Mouse (Mus musculus) heart, embryonic 10.5 days (tissue): ENCODE data around the gene Bnip3. TPM values are rescaled to one million over a fixed set of nuclear protein-coding genes. Genes with fewer than 3 reads are reported as not detected.

ENCODE experiments used
- DNase-seq: peaks from one replicate; pipeline ENCODE4 v3.0.0-alpha.2; 2017; ENCODE audit warnings: low spot score
- H3K27ac ChIP-seq: fragments of 300-500 bp; sonication (generic); 2 replicates; pipeline ENCODE4 v1.5.1; 2016; ENCODE audit warnings: mild to moderate bottlenecking
- H3K27me3 ChIP-seq: fragments of 300-500 bp; sonication (generic); 2 replicates; pipeline ENCODE4 v1.6.1; 2016; ENCODE audit warnings: mild to moderate bottlenecking; ENCODE audit not compliant: poor library complexity, insufficient read depth, severe bottlenecking
- H3K36me3 ChIP-seq: fragments of 300-500 bp; sonication (generic); 2 replicates; pipeline ENCODE4 v1.6.1; 2016; ENCODE audit warnings: mild to moderate bottlenecking, moderate library complexity
- H3K4me1 ChIP-seq: fragments of 300-500 bp; sonication (generic); 2 replicates; pipeline ENCODE4 v1.6.1; 2016; ENCODE audit warnings: mild to moderate bottlenecking
- H3K4me3 ChIP-seq: fragments of 300-500 bp; sonication (generic); 2 replicates; pipeline ENCODE4 v1.5.1; 2016; ENCODE audit warnings: mild to moderate bottlenecking, moderate library complexity
- H3K9me3 ChIP-seq: fragments of 300-500 bp; sonication (generic); 2 replicates; pipeline ENCODE4 v1.6.1; 2016; ENCODE audit warnings: mild to moderate bottlenecking, moderate library complexity
- WGBS: fragments of 180-500 bp; shearing (Covaris S2); methylation state at CpG from one replicate; pipeline ENCODE4 v1.1.7; 2016; 5-methylcytosine and 5-hydroxymethylcytosine counted together
- polyA plus RNA-seq: library from polyadenylated mRNA; unstranded; fragments of >200 nt; fragmentation: Nextera tagmentation; extraction: Ambion mirVana; gene quantifications from 2 replicates; pipeline ENCODE4 v1.2.1, GENCODE M21; 2016

The Bnip3 gene
- 273 and 300 TPM in 2 replicates for polyA plus RNA-seq

DNA sequence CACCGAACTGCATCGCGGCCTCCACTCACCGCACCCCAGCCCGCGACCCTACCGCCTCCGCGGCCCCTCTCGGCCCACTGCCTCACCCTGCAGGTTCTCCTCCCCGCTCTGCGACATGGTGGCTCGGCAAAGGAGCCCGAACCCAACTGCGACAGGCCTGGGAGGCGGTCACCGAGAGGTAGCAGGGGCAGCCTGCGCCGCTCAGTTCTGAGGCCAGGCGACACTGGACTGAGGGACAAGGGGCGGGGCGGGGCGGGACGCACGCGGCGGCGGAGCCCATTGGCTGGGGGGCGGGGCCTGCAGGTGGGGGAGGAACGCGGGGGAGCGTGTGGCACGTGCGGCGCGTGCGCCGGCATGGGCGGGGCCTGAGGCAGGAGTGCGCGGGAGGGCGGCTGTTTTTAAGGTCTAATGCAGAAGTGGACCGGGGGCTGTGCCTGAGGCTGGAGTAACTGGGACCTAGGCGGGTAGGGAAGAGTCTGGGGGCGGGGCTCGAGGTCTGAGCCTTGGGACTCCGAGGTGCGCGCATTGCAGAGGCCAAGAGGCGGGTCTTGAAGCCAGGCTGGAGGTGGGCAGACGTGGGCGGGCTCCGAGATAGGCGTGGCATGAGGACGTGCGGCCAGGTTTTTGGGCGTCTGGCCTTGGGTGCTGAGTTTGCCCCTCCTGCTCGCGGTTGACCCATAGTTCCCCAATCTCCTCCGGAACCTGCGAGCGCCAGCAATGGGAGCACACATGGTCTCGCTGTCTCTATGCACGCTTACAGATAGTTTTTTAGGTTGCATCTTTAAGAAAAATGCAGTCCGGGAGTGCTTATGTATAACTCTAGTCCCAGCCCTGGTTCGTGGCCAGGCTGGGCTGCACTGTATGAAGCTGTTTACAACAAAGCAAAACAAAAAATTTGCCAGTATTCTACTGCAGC lies at the start of gene Bnip3:
Bnip3 (minus strand) TSS at position 243 of the 916 bp plus-strand sequence.
- Histone ChIP-seq H3K27ac (peak within 1 kb of the TSS; percentile 97), H3K9me3 (no peaks in the 10 kb centered on the region), H3K4me1 (peaks cover 38% of the 10 kb centered on the region), H3K36me3 (0 out of 2 replicates have a peak, but pooled peaks cover 6% of the 10 kb centered on the region), H3K27me3 (no peaks in the 10 kb centered on the region), H3K4me3 (peak within 1 kb of the TSS; percentile 92)
- peak; percentile 98 for DNase-seq
- WGBS, result under 1% methylated on average over 65 of the region's 66 CpGs

DNA sequence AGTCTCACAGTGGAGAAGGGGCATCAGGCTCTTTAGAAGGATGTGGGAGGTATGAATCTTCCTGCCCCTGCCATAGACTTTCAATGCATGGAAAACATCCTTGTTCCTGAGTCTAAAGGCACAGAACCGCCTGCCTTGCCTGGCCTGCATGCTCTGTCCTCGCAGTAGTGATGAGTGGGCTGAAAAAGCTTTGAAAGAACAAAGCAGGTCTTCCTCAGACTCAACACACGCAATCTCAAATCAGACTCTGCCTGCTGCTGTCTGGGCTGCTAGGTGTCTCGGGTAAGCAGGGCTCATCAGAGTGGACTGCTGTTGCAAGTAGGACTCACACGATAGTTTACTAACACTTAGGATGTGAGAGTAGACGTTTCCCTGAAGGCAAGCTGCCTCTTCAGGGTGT lies 47.8 kb upstream of the Bnip3 start:
- DNase-seq, result no peak
- H3K4me1 ChIP-seq, result no peaks in the 10 kb centered on the region
- no peak overlapping the region for H3K4me3 ChIP-seq

DNA sequence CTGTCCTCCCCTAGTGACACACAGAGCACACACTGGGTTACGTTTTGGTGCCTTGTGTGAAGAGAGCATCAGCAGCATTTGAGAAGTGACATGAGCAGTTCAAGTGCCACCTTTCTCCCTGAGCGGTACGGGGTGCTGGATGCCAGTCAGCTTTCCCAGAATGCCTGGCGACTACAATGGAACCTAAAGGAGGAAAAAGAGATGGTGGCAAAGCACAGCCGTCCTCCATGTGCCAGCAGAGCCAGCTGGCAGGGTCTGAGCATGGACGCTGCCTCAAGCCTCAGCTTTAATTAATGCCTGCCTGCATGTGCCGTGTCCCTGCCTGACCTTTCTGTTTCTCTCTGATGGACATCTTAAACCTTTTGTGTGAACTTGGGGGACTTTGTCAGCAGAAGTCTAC lies 46.5 kb upstream of the Bnip3 start:
- no peaks in the 10 kb centered on the region for H3K36me3 ChIP-seq
- H3K4me3 ChIP-seq, result no peak overlapping the region

More for the DNA sequence above, 47.8 kb upstream of the Bnip3 start:
- 66% methylated on average over 6 of the region's 6 CpGs for WGBS
- Histone ChIP-seq H3K27ac (no peak overlapping the region), H3K9me3 (no peaks in the 10 kb centered on the region), H3K27me3 (no peaks in the 10 kb centered on the region), H3K36me3 (no peaks in the 10 kb centered on the region)

DNA sequence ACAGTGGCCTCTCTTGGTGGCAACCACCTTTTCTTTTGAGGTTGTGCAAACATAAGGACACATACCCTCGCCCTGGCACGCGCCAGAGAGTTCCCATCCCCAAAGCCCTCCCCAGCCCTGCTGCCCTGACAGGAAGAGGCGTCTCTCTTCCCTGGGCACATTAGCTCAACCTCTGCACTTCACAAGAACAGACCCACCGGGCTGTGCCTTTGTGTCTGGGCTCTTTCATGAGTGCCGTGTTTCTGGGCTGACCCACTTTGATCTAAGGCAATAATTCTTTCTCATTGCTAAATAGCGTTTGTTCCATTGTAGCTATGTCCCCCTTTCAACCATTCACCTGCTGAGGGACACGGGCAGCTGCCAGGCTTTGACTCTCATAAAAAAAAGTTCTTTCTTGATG lies 39.0 kb upstream of the Bnip3 start:
- DNase-seq, result no peak
- Histone ChIP-seq H3K4me1 (no peaks in the 10 kb centered on the region), H3K27ac (no peak overlapping the region), H3K9me3 (no peaks in the 10 kb centered on the region), H3K27me3 (peaks cover 17% of the 10 kb centered on the region), H3K4me3 (no peak overlapping the region), H3K36me3 (no peaks in the 10 kb centered on the region)
- WGBS, result 71% methylated on average over 8 of the region's 8 CpGs

More for the DNA sequence above, 46.5 kb upstream of the Bnip3 start:
- no peaks in the 10 kb centered on the region for H3K4me1 ChIP-seq
- 80% methylated on average over 7 of the region's 7 CpGs for WGBS
- no peak for DNase-seq
- H3K27ac ChIP-seq, result no peak overlapping the region
- no peaks in the 10 kb centered on the region for H3K9me3 ChIP-seq
- no peaks in the 10 kb centered on the region for H3K27me3 ChIP-seq

DNA sequence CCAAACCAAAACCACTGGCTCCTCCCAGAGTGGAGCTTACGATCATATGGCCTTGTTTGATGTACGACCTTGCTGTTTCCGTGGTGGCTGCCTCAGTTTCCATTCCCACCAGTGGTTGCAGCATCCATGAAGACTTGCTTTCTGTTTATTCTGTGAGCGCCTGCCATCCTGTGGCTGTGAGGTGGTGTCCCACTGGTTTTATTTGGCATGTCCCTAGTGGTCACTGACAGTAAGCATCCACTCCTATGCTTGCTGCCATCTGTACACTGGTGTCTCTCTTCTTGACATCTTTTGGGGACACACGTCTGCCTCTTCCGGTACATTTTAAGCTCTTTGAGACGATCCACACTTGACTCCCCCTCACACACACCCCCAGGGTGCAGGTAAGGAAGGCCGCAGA lies 38.4 kb upstream of the Bnip3 start:
- Histone ChIP-seq H3K36me3 (no peaks in the 10 kb centered on the region), H3K4me3 (no peak overlapping the region), H3K4me1 (no peaks in the 10 kb centered on the region), H3K27me3 (peaks cover 23% of the 10 kb centered on the region), H3K27ac (no peak overlapping the region), H3K9me3 (no peaks in the 10 kb centered on the region)
- DNase-seq, result no peak
- WGBS, result 81% methylated on average over 8 of the region's 8 CpGs

DNA sequence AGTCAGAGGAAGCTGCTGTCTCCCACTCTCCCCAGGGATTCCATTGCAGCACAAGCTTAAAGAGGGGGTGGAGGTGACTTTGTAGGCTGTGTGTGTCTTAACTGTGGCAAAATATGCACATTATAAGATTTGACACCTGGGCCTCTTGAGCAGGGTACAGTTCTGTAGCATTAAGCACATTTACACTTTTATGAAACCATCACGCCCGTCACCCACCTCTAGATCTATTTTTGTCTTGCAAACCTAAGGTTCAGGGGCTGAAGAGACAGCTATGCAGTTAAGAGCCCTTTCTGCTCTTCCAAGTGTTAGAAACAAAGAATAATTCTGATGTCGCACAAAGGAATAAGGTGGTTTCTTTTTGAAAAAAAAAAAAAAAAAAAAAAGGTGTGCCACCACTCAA lies 36.3 kb upstream of the Bnip3 start:
- WGBS, result 35% methylated on average over 3 of the region's 3 CpGs
- H3K4me1 ChIP-seq, result peaks cover 7% of the 10 kb centered on the region

DNA sequence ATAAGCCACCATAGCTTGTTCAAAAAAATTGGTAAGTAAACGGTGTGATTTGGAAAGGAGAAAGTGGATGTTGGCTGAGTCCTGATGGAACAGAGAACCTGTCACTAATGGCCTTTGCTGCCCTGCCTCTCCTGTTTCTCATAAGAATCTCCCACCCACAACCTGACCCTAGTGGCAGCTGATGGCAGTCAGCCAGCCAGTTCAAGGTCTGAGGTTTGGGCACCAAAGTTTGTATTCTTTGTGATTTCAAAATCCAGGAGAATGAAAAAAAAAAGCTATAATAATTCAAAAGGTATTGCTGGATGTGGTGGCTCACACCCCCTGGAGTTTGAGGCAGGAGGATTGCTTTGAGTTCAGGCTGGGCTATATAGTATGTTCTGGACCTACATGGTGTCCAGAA lies 33.0 kb upstream of the Bnip3 start:
- DNase-seq, result no peak
- WGBS, result 83% methylated on average over 1 of the region's 1 CpGs

More for the DNA sequence above, 36.3 kb upstream of the Bnip3 start:
- no peak for DNase-seq
- peaks cover 43% of the 10 kb centered on the region for H3K27me3 ChIP-seq
- no peak overlapping the region for H3K27ac ChIP-seq
- H3K4me3 ChIP-seq, result no peak overlapping the region
- H3K36me3 ChIP-seq, result no peaks in the 10 kb centered on the region
- no peaks in the 10 kb centered on the region for H3K9me3 ChIP-seq

DNA sequence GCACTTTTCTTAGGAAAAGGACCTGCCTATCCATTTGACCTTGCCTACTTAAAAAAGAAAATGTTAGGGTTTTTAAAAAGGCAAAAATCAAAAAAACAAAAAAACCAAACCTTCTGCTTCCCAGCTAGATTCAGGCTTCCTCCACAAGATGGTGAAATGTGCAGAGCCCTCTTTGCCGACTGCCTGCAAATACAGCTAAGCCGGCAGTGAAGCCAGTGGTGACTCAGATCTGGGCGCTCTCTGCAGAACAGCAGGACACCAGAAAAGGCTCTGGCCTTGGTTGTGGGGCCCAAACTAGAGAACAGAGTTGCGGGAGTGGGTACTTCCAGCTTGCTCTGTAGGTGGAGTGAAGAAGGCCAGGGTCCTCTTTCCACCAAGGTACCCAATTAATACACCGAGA lies 32.3 kb upstream of the Bnip3 start:
- no peaks in the 10 kb centered on the region for H3K36me3 ChIP-seq
- peak overlapping the region; percentile 61 for H3K4me3 ChIP-seq
- no peaks in the 10 kb centered on the region for H3K9me3 ChIP-seq
- no peak for DNase-seq
- H3K27me3 ChIP-seq, result peaks cover 76% of the 10 kb centered on the region
- H3K4me1 ChIP-seq, result peaks cover 14% of the 10 kb centered on the region
- no peak overlapping the region for H3K27ac ChIP-seq
- WGBS, result 33% methylated on average over 5 of the region's 5 CpGs

More for the DNA sequence above, 33.0 kb upstream of the Bnip3 start:
- Histone ChIP-seq H3K4me3 (no peak overlapping the region), H3K9me3 (no peaks in the 10 kb centered on the region), H3K27me3 (peaks cover 73% of the 10 kb centered on the region), H3K4me1 (peaks cover 14% of the 10 kb centered on the region), H3K27ac (no peak overlapping the region), H3K36me3 (no peaks in the 10 kb centered on the region)

DNA sequence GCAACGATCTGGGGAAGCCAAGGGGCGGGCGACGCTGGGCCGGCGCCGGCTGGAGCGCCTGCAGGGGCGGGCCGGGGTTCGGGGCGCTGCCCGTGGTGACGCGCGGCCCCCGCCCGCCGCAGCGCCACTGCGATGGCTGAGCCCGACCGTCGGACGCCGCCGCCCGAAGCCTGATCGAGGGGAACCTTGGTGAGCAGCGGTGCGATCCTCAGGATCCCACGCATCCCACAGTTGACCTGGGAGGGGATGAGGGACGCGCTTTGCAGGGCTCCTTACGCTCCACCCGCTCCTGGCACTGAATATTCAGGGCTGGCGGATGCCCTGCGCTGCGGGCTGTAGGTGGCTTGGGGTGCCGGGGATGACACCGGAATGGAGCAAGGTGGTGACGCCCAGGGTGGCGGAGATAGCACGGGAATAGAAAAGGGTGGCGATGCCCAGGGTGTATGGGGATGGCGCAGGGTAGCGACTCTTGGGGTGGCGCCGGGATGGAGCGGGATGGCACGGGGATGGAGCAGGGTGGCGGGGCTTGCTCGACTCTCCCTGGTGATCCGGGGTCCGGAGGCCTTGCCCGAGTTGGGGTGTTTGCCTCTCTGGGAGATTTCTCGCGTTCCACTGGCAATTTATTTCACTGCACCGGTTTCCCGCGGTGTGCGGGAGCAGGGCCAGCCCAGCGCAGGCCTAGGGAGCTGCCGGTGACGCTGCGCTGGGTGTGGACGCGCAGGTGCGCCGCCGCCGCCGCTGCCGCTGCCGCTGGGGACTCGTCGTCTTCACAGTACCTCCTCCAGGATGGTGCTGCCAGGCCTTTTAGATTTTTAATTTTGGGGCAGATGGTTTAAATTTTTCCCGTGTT lies 31.5 kb upstream of the Bnip3 start, which contains the start of gene Jakmip3:
Jakmip3 (plus strand) TSS at position 119 of the 850 bp plus-strand sequence.
- H3K36me3 ChIP-seq, result no peaks in the 10 kb centered on the region
- DNase-seq, result no peak
- peaks cover 76% of the 10 kb centered on the region for H3K27me3 ChIP-seq
- H3K27ac ChIP-seq, result no peak within 1 kb of the TSS
- under 1% methylated on average over 78 of the region's 78 CpGs for WGBS
- peak within 1 kb of the TSS; percentile 61 for H3K4me3 ChIP-seq
- H3K4me1 ChIP-seq, result peaks cover 14% of the 10 kb centered on the region
- H3K9me3 ChIP-seq, result 0 out of 2 replicates have a peak, but pooled peaks cover 2% of the 10 kb centered on the region

DNA sequence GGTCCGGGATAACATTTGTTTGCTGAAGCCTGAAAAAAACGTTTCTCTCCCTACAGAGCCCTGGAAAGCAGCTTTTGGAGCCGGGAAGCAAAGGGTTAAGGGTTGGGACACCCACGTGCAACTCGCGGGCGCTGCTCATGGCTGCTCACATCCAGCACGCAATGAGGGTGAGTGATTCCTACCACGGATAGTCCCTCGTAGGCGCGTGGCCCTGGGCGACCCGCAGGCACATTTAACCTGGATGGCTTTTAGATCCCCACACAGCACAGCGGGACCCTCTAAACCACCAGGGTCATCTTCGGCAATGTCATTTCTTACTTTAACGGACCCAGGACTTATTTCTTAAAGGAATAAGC lies 30.9 kb upstream of the Bnip3 start:
- Histone ChIP-seq H3K27me3 (peaks cover 76% of the 10 kb centered on the region), H3K4me3 (peak overlapping the region; percentile 61), H3K4me1 (peaks cover 14% of the 10 kb centered on the region), H3K9me3 (0 out of 2 replicates have a peak, but pooled peaks cover 2% of the 10 kb centered on the region), H3K27ac (no peak overlapping the region), H3K36me3 (no peaks in the 10 kb centered on the region)
- no peak for DNase-seq
- 2% methylated on average over 17 of the region's 17 CpGs for WGBS

DNA sequence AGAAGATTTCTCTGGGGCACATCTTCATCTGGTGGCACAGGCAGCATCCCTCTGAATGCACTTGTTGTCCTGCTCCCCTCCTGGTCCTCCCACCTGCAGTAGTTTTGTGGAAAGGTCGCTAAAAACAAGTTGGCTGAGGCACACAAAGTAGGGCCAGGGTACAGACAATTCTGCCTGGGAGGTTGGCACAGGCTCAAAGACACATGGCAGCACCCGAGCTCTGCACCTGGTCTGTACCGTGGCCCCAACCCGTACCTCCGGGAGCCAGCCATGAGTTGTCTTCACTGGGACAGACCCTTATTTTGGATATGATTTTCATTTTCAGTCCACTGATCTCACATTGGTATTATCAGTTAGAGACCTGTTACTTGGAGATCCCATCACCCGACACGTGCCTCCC lies 29.7 kb upstream of the Bnip3 start:
- no peak for DNase-seq
- H3K27me3 ChIP-seq, result peaks cover 66% of the 10 kb centered on the region
- no peak overlapping the region for H3K27ac ChIP-seq
- peaks cover 14% of the 10 kb centered on the region for H3K4me1 ChIP-seq
- 0 out of 2 replicates have a peak, but pooled peaks cover 2% of the 10 kb centered on the region for H3K9me3 ChIP-seq
- H3K36me3 ChIP-seq, result no peaks in the 10 kb centered on the region
- WGBS, result 73% methylated on average over 7 of the region's 7 CpGs
- H3K4me3 ChIP-seq, result no peak overlapping the region

DNA sequence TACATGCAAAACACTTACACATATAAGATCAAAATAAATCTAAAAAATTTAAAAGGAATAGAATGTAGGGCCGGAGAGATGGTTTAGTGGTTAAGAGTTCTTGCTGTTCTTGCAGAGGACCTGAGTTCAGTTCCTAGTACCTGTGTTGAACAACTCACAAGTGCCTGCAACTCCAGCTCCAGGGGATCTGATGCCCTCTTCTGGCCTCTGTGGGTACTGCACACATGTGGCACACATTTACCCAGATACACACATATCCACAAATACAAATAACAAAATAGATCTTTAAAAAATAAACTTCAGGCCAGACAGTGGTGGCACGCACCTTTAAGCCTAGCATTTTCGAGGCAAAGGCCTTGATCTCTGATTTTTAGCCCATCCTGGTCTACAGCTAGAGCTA lies 25.2 kb upstream of the Bnip3 start:
- Histone ChIP-seq H3K27me3 (peaks cover 21% of the 10 kb centered on the region), H3K9me3 (0 out of 2 replicates have a peak, but pooled peaks cover 2% of the 10 kb centered on the region), H3K4me1 (no peaks in the 10 kb centered on the region), H3K4me3 (no peak overlapping the region), H3K27ac (no peak overlapping the region), H3K36me3 (no peaks in the 10 kb centered on the region)
- DNase-seq, result no peak
- 86% methylated on average over 3 of the region's 3 CpGs for WGBS

DNA sequence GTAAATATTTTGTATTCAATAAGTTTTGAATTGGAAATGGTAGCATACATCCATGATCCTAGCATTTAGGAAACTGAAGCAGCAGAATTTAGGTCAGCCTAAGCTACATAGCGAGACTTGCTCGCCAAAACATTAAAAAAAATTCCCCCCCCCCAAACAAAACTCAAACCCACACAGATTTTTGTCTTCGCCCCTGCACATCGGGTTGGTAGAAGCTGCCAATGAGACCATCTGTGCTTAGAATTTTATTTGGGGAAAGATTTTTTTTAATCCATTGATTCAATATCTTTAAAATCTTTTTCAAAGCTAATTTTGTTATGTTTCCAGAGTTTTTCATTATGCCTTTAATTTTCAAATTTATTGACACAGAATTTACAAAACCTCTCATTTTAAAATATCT lies 19.1 kb upstream of the Bnip3 start:
- Histone ChIP-seq H3K27ac (no peak overlapping the region), H3K4me3 (no peak overlapping the region), H3K27me3 (0 out of 2 replicates have a peak, but pooled peaks cover 5% of the 10 kb centered on the region), H3K4me1 (no peaks in the 10 kb centered on the region), H3K36me3 (no peaks in the 10 kb centered on the region), H3K9me3 (no peaks in the 10 kb centered on the region)
- DNase-seq, result no peak
- WGBS, result 89% methylated on average over 4 of the region's 4 CpGs
